Mouse (Mus musculus) cortical plate, adult 2 months (tissue): ENCODE data around the gene Coro2b.

Experiments used
- CTCF ChIP-seq: fragments of 200-500 bp; IDR thresholded peaks from 2 replicates; pipeline ENCODE4 v1.5.1; 2011; ENCODE audit warnings: mild to moderate bottlenecking, control low read depth, low read length; ENCODE audit not compliant: insufficient read depth; ENCODE audit errors: extremely low read depth
- POLR2A ChIP-seq: fragments of 200-500 bp; IDR thresholded peaks from 2 replicates; pipeline ENCODE4 v1.6.1; 2011; ENCODE audit warnings: mild to moderate bottlenecking, low read length, control low read depth; ENCODE audit not compliant: insufficient read depth; ENCODE audit errors: extremely low read depth

- TF ChIP-seq POLR2A (no peak), CTCF (no peak)
These were observed 55.8 kb downstream of the Coro2b start for GRCm38 (mm10) chr9:62480898-62481642.
